Mouse (Mus musculus) kidney, embryonic 16.5 days (tissue): Measurements from ENCODE around the gene Eif3g. TPM values are rescaled to one million over a fixed set of nuclear protein-coding genes. Genes with fewer than 3 reads are reported as not detected.

Experiments used
- ATAC-seq: fragments of 200-750 bp; cut with Nextera tagmentation; 2 replicates; pipeline ENCODE4 v1.8.0; 2017; ENCODE audit warnings: moderate TSS enrichment; ENCODE audit not compliant: low FRiP score, low TSS enrichment
- H3K27ac ChIP-seq: fragments of 300-500 bp; sonication (generic); 2 replicates; pipeline ENCODE4 v1.5.1; 2014; ENCODE audit warnings: low read length
- H3K27me3 ChIP-seq: fragments of 300-500 bp; sonication (generic); 2 replicates; pipeline ENCODE4 v1.6.1; 2014; ENCODE audit warnings: low read length, control low read depth, mixed read lengths; ENCODE audit not compliant: insufficient read depth
- H3K36me3 ChIP-seq: fragments of 300-500 bp; sonication (generic); 2 replicates; pipeline ENCODE4 v1.6.1; 2014; ENCODE audit warnings: low read length, control low read depth, mixed read lengths; ENCODE audit not compliant: insufficient read depth
- H3K4me1 ChIP-seq: fragments of 300-500 bp; sonication (generic); 2 replicates; pipeline ENCODE4 v1.6.1; 2014; ENCODE audit warnings: low read length, control low read depth, mixed read lengths; ENCODE audit not compliant: insufficient read depth
- H3K4me2 ChIP-seq: fragments of 300-500 bp; sonication (generic); replicated peaks from 2 replicates; pipeline ENCODE4 v1.6.1; 2014; ENCODE audit warnings: low read depth, low read length
- H3K4me3 ChIP-seq: fragments of 300-500 bp; sonication (generic); 2 replicates; pipeline ENCODE4 v1.5.1; 2014; ENCODE audit warnings: mild to moderate bottlenecking, low read length
- H3K9ac ChIP-seq: fragments of 300-500 bp; sonication (generic); replicated peaks from 2 replicates; pipeline ENCODE4 v1.6.1; 2014; ENCODE audit warnings: low read length
- H3K9me3 ChIP-seq: fragments of 300-500 bp; sonication (generic); 2 replicates; pipeline ENCODE4 v1.6.1; 2016; ENCODE audit warnings: low read length, control low read depth
- WGBS: fragments of 180-500 bp; shearing (Covaris S2); extraction: QIAGEN DNeasy Blood & Tissue Kit; methylation state at CpG from one replicate; pipeline ENCODE4 v1.1.7; 2014; 5-methylcytosine and 5-hydroxymethylcytosine counted together
- polyA plus RNA-seq: library from polyadenylated mRNA; unstranded; fragments of >200 nt; fragmentation: Nextera tagmentation; extraction: Ambion mirVana; gene quantifications from 2 replicates; pipeline ENCODE4 v1.2.1, GENCODE M21; 2015

Gene Eif3g
- polyA plus RNA-seq, 1 experiment from 2014 or later = 319 TPM

- Histone ChIP-seq H3K4me3 (peak overlapping the region; percentile 98; the same call in 1 of the 2 replicates), H3K9ac (no peak overlapping the region), H3K27ac (no peak overlapping the region), H3K36me3 (peaks cover 47% of the 10 kb centered on the region), H3K4me1 (peaks cover 7% of the 10 kb centered on the region; the same call in 1 of the 2 replicates), H3K9me3 (no peaks in the 10 kb centered on the region), H3K27me3 (no peaks in the 10 kb centered on the region), H3K4me2 (peak overlapping the region; percentile 84)
- ATAC-seq = no peak
- 86% methylated on average over 29 of the region's 29 CpGs for WGBS
Measured at GRCm38 (mm10) chr9:20889185-20890141, 9.0 kb downstream of the Eif3g start.

GRCm38 (mm10) chr9:20888386-20888765 lies 10.0 kb downstream of the Eif3g start:
- peak overlapping the region; percentile 98 for H3K4me3 ChIP-seq
- ATAC-seq = no peak; the same call in 1 of the 2 replicates
- H3K27me3 ChIP-seq = no peaks in the 10 kb centered on the region
- H3K36me3 ChIP-seq = peaks cover 36% of the 10 kb centered on the region
- under 1% methylated on average over 30 of the region's 30 CpGs for WGBS
- H3K4me2 ChIP-seq = peak overlapping the region; percentile 84
- peak overlapping the region; percentile 89; the same call in 1 of the 2 replicates for H3K27ac ChIP-seq
- peaks cover 7% of the 10 kb centered on the region; the same call in 1 of the 2 replicates for H3K4me1 ChIP-seq
- no peaks in the 10 kb centered on the region for H3K9me3 ChIP-seq
- peak overlapping the region; percentile 92 for H3K9ac ChIP-seq

GRCm38 (mm10) chr9:20887704-20888385 lies 10.6 kb downstream of the Eif3g start, which contains the start of gene Ppan:
TSS of gene Ppan (plus strand) at chr9:20888175.
- H3K27ac ChIP-seq = peak within 1 kb of the TSS; percentile 89
- no peaks in the 10 kb centered on the region for H3K27me3 ChIP-seq
- H3K4me3 ChIP-seq = peak within 1 kb of the TSS; percentile 98
- peaks cover 7% of the 10 kb centered on the region; the same call in 1 of the 2 replicates for H3K4me1 ChIP-seq
- ATAC-seq = peak; percentile 97
- peak within 1 kb of the TSS; percentile 92 for H3K9ac ChIP-seq
- H3K9me3 ChIP-seq = no peaks in the 10 kb centered on the region
- H3K4me2 ChIP-seq = peak within 1 kb of the TSS; percentile 84
- peaks cover 32% of the 10 kb centered on the region for H3K36me3 ChIP-seq
- 0% methylated on average over 43 of the region's 43 CpGs for WGBS

GRCm38 (mm10) chr9:20887191-20887590 lies 11.2 kb downstream of the Eif3g start:
- Histone ChIP-seq H3K27ac (no peak overlapping the region), H3K4me2 (peak overlapping the region; percentile 84)
- WGBS = 82% methylated on average over 6 of the region's 6 CpGs

GRCm38 (mm10) chr9:20886563-20886962 lies 11.9 kb downstream of the Eif3g start:
- peaks cover 7% of the 10 kb centered on the region; the same call in 1 of the 2 replicates for H3K4me1 ChIP-seq
- H3K36me3 ChIP-seq = peaks cover 22% of the 10 kb centered on the region
- no peak overlapping the region for H3K9ac ChIP-seq
- H3K27ac ChIP-seq = no peak overlapping the region
- ATAC-seq = no peak
- no peak overlapping the region for H3K4me2 ChIP-seq
- no peak overlapping the region for H3K4me3 ChIP-seq
- no peaks in the 10 kb centered on the region for H3K27me3 ChIP-seq
- whole genome bisulfite sequencing = 98% methylated on average over 2 of the region's 2 CpGs
- H3K9me3 ChIP-seq = no peaks in the 10 kb centered on the region

More at GRCm38 (mm10) chr9:20887191-20887590, 11.2 kb downstream of the Eif3g start:
- peaks cover 29% of the 10 kb centered on the region for H3K36me3 ChIP-seq
- H3K9me3 ChIP-seq = no peaks in the 10 kb centered on the region
- peaks cover 7% of the 10 kb centered on the region; the same call in 1 of the 2 replicates for H3K4me1 ChIP-seq
- H3K9ac ChIP-seq = no peak overlapping the region
- H3K4me3 ChIP-seq = no peak overlapping the region
- ATAC-seq = no peak
- no peaks in the 10 kb centered on the region for H3K27me3 ChIP-seq

GRCm38 (mm10) chr9:20879097-20879792 lies 19.2 kb downstream of the Eif3g start, which contains the start of gene Angptl6:
TSS of gene Angptl6 (minus strand) at chr9:20879727.
- Histone ChIP-seq H3K9ac (peak within 1 kb of the TSS; percentile 83), H3K4me1 (0 out of 2 replicates have a peak, but pooled peaks cover 4% of the 10 kb centered on the region), H3K27ac (peak within 1 kb of the TSS; percentile 95), H3K9me3 (no peaks in the 10 kb centered on the region), H3K4me3 (peak within 1 kb of the TSS; percentile 54), H3K4me2 (peak within 1 kb of the TSS; percentile 70), H3K27me3 (0 out of 2 replicates have a peak, but pooled peaks cover 3% of the 10 kb centered on the region), H3K36me3 (no peaks in the 10 kb centered on the region)
- 88% methylated on average over 13 of the region's 13 CpGs for WGBS
- no peak for ATAC-seq

GRCm38 (mm10) chr9:20878710-20879065 lies 19.7 kb downstream of the Eif3g start:
- Histone ChIP-seq H3K27ac (peak overlapping the region; percentile 95), H3K27me3 (0 out of 2 replicates have a peak, but pooled peaks cover 3% of the 10 kb centered on the region), H3K9ac (peak overlapping the region; percentile 83), H3K4me2 (peak overlapping the region; percentile 70), H3K4me3 (peak overlapping the region; percentile 54), H3K9me3 (no peaks in the 10 kb centered on the region), H3K36me3 (no peaks in the 10 kb centered on the region), H3K4me1 (0 out of 2 replicates have a peak, but pooled peaks cover 4% of the 10 kb centered on the region)
- ATAC-seq = no peak; the same call in 1 of the 2 replicates
- WGBS = 13% methylated on average over 10 of the region's 10 CpGs

- Histone ChIP-seq H3K9me3 (no peaks in the 10 kb centered on the region), H3K27ac (peak overlapping the region; percentile 95), H3K27me3 (0 out of 2 replicates have a peak, but pooled peaks cover 3% of the 10 kb centered on the region), H3K9ac (peak overlapping the region; percentile 83), H3K36me3 (peaks cover 4% of the 10 kb centered on the region; the same call in 1 of the 2 replicates), H3K4me1 (0 out of 2 replicates have a peak, but pooled peaks cover 4% of the 10 kb centered on the region), H3K4me2 (peak overlapping the region; percentile 70), H3K4me3 (peak overlapping the region; percentile 54)
- ATAC-seq = peak; percentile 98
- WGBS = under 1% methylated on average over 62 of the region's 69 CpGs
Measured at GRCm38 (mm10) chr9:20878041-20878709, 20.2 kb downstream of the Eif3g start.
